Mouse (Mus musculus) left cerebral cortex, postnatal 4 days (tissue): ENCODE data around the gene Foxn3. TPM values are rescaled to one million over a fixed set of nuclear protein-coding genes. Genes with fewer than 3 reads are reported as not detected.

Experiments used
- DNase-seq: peaks from one replicate; pipeline ENCODE4 v3.0.0-alpha.2; 2022
- intact Hi-C: fragments of 180-260 bp; cut with DNase I; formaldehyde crosslinking; loops from one replicate; pipeline ENCODE4 v1.15.1; 2025
- total RNA-seq, 2 experiments: library from RNA; stranded (reverse); gene quantifications; 2 replicates each; pipeline ENCODE4 v1.2.3; 2021

The Foxn3 gene
- total RNA-seq, 2 experiments from 2014 or later, result 73.5 to 79.5 TPM

DNA sequence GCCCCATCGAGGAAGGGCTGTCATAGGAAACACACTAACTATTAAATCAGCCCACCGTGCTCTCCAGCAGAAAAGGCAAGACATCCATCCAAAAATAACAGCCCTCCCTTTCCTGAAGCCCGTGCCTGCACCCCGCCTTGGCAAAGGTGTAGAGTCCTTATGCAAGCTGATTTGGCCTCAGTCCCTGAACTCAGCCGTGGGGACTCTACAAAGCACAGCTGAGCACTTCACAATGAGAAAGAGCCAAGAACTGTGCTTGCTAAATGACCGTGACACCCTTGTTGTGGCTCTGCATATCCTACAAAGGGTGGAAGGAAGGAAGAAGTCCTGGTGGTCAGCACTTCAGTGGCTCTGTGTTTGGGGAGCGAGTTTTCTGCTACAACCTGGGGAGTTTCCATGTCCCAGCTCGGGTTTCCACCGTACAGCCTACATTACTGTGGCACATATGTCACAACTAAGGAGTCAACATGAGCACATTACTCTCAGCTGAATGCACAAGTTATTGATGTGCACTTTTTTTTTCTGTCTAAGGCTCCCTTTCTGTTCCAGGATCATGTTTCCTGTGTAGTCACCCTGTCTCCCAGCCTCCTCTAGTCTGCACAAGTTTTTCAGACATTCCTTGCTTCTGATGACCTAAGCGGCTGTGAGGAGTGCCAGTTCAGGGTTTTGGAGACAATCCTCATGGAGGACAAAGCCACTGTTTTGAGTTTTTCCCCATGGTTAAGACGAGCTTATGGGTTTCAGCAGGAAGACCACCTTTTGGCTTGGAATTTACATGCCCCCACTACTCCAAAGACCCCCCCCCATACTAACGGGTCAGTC is 226.8 kb downstream of the Foxn3 start:
- intact Hi-C loops, result no loop called here
- peak; percentile 86 for DNase-seq

GRCm38 (mm10) chr12:99335628-99336027 is 227.8 kb downstream of the Foxn3 start:
- no peak for DNase-seq
- intact Hi-C loops, result no loop called here

DNA sequence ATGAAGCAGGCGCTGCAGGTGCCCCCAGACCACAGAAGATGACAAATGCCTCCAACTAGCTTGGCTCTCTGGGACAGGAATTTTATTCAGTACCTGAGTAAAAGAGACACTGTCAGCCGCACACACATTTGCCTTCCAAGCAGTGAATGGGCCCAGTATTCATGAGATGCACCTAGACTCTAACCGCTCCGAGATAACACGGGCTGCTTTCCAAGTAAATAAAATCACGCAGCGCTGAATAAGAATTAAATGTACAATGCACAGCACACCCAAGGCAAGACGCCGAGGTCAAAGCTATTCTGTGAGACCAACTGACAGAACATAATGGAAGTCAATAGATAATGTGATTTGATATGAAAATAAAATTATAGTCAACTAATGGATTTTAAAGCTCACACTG is 229.4 kb downstream of the Foxn3 start:
- no peak for DNase-seq
- intact Hi-C loops, result no loop called here

- intact Hi-C loops, result no loop called here
- peak; percentile 36 for DNase-seq
These were observed 229.9 kb downstream of the Foxn3 start for GRCm38 (mm10) chr12:99333304-99333968.

DNA sequence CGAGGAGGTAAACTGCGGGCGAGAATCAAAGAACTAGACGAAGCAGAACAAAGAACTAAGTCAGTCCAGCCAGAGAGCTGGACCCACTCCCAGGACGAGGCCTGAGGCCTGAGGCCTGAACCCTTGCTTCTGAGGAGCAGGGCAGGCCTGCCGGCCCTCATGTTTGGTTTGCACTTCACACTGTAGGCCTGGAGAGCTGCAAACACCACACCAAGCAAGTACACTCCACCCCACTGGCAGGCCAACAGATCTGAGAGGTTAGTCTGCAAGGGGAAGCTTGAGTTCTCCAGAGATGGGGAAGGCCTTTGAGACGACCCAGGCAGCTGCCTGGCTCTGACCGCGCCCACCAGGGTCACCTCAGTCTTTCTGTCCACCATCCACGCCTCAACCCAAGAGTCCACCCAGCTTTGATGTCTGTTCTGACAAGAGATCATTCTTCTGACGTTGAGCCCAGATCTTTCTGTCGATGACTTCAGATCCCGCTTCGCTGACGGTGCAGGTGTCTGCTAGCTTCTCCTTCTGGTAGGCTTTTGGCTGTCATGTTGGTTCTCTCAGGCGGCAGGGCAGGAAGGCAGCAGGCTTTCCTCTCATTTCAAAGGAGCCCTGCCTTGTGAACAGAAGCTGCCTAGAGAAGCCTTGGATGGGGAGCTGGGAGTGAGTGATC is 231.1 kb downstream of the Foxn3 start:
- intact Hi-C loops, result no loop called here

DNA sequence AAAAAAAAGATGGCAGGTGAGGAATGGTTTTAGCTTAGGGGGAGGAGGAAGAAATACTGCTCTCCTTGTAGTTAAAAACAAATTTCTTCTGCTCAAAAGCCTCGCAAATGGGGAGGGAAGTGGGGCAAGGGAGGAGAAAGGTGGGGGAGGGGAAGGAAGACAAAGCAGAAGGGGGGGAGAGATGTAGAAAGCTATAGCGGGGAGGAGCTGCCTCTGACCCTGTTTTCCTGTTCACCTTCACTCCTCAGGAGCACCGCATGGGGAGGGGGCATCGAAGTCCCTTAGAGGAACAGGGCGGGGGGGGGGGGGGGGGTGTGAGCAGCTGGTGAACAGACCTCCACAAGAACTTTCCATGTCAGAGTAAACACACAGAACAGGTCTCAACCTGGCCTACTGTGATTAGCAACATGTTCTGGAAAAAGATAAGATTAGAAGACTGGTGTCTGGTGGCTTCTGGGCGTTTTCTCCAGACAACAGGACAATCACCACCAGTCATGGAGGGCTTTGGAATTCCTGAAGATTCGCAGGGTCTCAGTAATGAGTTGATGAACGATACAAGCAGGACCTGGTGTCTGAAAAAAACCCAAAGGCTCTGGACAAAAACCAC is 231.9 kb downstream of the Foxn3 start:
- no peak for DNase-seq
- intact Hi-C loops, result no loop called here

More for the DNA sequence above, 231.1 kb downstream of the Foxn3 start:
- no peak for DNase-seq

DNA sequence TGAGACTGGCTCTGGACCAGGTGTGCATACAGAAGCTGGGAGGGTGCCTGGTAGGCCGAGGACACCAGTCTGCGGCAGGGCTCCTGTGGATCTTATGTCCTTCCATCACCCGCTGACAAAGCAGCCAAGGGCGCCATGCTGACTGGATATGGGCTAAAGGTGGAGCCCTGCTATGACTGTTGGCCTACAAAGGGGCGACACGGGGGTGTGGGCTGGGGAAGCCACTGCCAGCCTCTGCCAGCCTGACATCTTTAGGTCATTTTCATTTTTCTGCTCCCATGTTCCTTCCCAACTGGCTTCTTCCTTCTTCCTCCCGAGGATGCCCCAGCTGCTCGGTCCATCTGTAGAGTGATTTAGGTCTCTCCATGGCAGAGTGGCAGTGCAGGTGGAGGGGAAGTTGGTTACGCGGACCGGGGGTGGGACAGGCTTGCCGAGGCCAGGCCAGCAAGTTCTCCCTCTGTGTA is 232.5 kb downstream of the Foxn3 start:
- DNase-seq, result peak; percentile 39
- intact Hi-C loops, result no loop called here

GRCm38 (mm10) chr12:99329301-99330257 is 233.8 kb downstream of the Foxn3 start:
- no peak for DNase-seq
- intact Hi-C loops, result no loop called here

- no peak for DNase-seq
- intact Hi-C loops, result no loop called here
These were observed 237.2 kb downstream of the Foxn3 start for GRCm38 (mm10) chr12:99326157-99326556.

DNA sequence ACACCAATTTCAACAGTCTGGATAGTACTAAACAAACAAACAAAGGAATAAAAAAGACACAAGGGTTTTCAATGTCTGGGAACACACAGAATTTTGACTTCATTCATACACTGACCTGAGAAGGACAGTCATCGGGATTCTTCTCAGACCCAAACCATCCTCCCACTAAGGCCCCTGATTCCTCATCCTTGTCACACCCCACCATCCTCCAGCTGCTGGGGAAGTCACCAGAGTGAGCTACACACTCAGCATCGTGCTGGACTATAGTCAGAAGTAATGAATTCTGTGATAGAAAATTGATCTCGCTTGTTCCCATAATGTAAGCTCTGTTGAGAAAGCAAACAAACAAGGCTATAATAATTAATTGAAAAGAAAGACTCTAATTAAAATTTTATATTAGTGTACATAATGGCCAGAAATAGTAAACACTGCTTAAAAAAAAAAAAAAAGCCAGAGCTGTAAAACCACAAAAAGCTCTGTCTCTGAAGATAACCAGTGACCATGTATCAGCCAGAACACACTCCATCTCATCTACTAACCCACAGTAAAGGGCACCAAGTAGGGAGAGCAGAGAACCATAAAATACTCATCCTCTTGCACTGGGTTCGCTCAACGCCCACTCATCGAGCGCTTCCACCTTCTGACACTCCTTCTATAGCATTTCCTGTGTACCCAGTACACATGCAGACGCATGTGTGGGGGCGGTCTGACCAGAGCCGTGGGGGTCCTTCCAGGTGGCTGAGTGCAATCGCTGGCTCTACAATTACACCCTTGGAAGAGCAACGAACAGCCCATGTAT is 241.6 kb downstream of the Foxn3 start:
- DNase-seq, result peak; percentile 52
- intact Hi-C loops, result no loop called here

DNA sequence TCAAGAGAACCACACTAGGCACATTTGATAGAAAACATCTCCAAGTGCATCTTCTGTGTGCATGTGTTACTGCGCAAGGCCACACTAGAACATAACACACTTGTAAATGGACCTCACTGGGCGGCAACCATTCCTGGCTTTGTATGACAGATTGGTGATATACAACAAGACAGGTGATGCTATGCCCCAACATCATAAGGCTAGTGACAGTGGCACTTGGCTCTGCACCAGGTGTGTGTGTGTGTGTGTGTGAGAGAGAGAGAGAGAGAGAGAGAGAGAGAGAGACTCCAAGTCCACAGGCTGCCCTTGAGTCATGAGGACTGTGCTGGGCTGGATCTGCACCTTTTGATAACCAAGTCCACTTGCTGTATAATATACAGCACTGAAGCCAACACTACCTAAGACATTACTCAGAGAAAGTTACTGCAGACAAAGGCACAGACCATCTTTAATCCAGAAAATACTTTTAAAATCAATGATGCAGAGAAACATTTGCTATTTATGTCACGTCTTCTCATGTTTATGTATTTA is 242.4 kb downstream of the Foxn3 start:
- intact Hi-C loops, result no loop called here
- no peak for DNase-seq

DNA sequence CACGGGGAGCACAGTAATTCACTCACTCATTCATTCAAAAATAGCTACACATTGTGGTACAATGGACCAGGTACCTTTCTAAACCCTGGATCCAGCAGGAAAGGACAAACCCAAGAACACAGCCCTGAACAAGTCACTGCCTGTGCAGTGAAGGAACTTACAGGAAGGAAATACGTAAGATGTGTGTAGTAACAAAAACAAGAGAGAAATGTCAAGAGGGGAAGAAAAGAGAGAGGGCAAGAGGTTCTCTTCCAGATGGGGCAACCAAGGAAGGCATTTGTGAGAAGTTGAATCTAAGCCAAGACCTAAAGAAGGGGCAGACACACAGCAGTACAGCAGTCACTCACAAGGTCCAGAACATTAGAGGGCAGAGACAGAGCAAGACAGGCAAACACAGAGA is 243.5 kb downstream of the Foxn3 start:
- DNase-seq, result no peak
- intact Hi-C loops, result no loop called here

DNA sequence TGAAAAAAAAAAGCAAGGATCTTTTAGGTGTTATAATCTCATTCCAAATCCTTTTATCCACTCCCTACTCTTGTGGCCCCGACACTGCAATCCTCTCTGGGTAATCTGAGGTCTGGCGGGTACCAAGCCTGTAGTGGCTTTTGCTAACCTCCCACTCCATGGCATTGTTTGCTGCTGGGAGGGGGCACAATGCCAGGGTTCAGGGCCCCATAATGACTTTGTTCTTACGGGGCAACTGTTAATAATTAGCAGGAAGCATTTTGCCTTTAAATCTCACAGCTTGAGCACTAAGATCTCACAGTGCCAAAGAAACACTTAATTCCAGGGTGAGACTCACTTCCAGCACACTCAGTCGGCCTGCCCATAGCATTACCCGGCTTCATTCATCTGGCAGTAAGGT is 244.2 kb downstream of the Foxn3 start:
- intact Hi-C loops, result no loop called here
- peak; percentile 19 for DNase-seq

DNA sequence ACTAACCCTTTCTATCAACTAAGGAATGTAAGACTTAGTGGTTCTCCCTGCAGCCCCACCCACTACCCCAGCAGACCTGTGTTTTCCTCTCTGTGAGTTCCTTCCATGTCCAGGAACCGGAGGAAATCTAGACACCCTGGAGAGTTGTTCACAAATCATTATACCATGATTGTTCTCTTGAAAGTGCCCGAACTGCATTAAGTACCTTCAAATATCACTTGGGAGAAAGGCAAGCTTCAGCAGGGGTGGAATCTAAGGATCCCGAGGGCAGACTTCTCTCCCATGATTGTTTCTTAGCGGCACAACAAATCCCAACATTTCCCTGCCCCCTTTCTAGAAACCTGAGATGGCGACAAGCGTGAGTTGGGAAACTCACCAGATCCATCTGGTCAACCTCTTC is 247.5 kb downstream of the Foxn3 start:
- no peak for DNase-seq
- intact Hi-C loops, result no loop called here

DNA sequence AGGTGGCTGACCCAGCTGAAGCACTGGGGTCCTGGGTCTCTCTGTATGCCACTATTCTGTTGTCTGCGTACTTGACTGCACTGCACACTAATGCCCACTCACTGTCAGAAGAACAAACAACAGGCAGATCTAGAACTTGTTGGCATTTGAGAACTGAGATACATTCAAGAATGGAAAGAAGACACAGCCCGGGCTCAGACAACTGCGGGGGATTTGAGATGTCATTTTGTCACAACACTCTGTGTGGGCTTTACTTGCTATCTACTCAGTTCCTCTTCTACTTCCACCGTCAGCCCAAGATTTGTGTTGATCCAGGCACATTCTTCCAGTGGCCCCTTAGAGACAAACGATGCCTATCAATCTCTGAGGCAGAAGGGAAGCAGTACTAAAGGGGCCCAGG is 248.6 kb downstream of the Foxn3 start:
- intact Hi-C loops, result no loop called here
- no peak for DNase-seq

DNA sequence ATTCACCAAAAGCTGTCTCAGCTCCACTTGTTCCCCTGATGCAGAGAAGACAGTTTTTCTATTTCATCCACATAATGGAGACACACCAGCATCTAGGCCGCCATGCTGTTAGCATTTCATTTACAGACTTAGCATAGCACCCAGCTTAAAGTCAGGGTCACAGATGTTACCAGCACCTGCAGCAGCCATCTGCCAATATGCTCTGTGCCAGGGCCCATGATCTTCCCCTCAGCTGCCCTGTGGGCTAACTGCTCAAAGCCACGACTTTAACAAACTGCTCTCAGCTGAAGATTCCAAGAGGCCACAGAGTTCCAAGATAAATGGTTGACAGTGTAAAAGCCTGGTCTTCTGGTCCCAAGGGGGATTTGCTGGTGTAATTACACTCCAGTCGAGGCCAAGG is 252.1 kb downstream of the Foxn3 start:
- intact Hi-C loops, result no loop called here
- DNase-seq, result peak; percentile 35

- intact Hi-C loops, result no loop called here
These were observed 253.4 kb downstream of the Foxn3 start for GRCm38 (mm10) chr12:99309937-99310336.

GRCm38 (mm10) chr12:99308541-99309089 is 254.8 kb downstream of the Foxn3 start:
- DNase-seq, result no peak
- intact Hi-C loops, result no loop called here

More at GRCm38 (mm10) chr12:99309937-99310336, 253.4 kb downstream of the Foxn3 start:
- no peak for DNase-seq
